Mouse (Mus musculus) kidney, adult 2 months (tissue): Measurements from ENCODE around the gene Cdh1. TPM values are rescaled to one million over a fixed set of nuclear protein-coding genes. Genes with fewer than 3 reads are reported as not detected.
A peak's percentile ranks its signal among the peaks of the same experiment; 100 is the strongest.

Experiments used
- DNase-seq: peaks from one replicate; pipeline ENCODE4 v3.0.0; 2021
- H3K27ac ChIP-seq: fragments of 200-500 bp; 2 replicates; pipeline ENCODE4 v1.5.1; 2012; ENCODE audit warnings: low read depth, low read length, control low read depth, inconsistent platforms; ENCODE audit not compliant: insufficient read depth
- H3K27me3 ChIP-seq: fragments of 200-500 bp; replicated peaks from 2 replicates; pipeline ENCODE4 v1.6.1; 2012; ENCODE audit warnings: mild to moderate bottlenecking, moderate library complexity, low read length, inconsistent platforms; ENCODE audit not compliant: control insufficient read depth, insufficient read depth
- H3K36me3 ChIP-seq: fragments of 200-500 bp; 2 replicates; pipeline ENCODE4 v1.6.1; 2012; ENCODE audit warnings: mild to moderate bottlenecking, moderate library complexity, low read length, inconsistent platforms; ENCODE audit not compliant: control insufficient read depth, insufficient read depth
- H3K4me1 ChIP-seq: fragments of 200-500 bp; 2 replicates; pipeline ENCODE4 v1.6.1; 2011; ENCODE audit warnings: low read length; ENCODE audit not compliant: control insufficient read depth, insufficient read depth
- H3K4me3 ChIP-seq: fragments of 200-500 bp; 2 replicates; pipeline ENCODE4 v1.5.1; 2011; ENCODE audit warnings: mild to moderate bottlenecking, low read depth, low read length, control low read depth; ENCODE audit not compliant: insufficient read depth
- CTCF ChIP-seq: fragments of 200-500 bp; conservative IDR thresholded peaks from 2 replicates; pipeline ENCODE4 v1.5.1; 2011; ENCODE audit warnings: low read depth, mild to moderate bottlenecking, control low read depth, low read length, moderate library complexity, mixed read lengths; ENCODE audit not compliant: insufficient read depth, insufficient read length
- POLR2A ChIP-seq: fragments of 200-500 bp; IDR thresholded peaks from one replicate; pipeline ENCODE4 v1.6.1; 2011; ENCODE audit warnings: low read depth, low read length, control low read depth
- WGBS: fragments of 180-500 bp; shearing (Covaris S2); methylation state at CpG from one replicate; pipeline ENCODE4 v1.1.7; 2018; 5-methylcytosine and 5-hydroxymethylcytosine counted together
- polyA plus RNA-seq: library from polyadenylated mRNA; depleted of rRNA; stranded (reverse); fragments of >200 nt; gene quantifications from 2 replicates; pipeline ENCODE4 v1.2.3, GENCODE M21; 2012

The Cdh1 gene
- polyA plus RNA-seq, 1 experiment: 68.7 TPM

GRCm38 (mm10) chr8:106697748-106698248 lies 94.6 kb downstream of the Cdh1 start:
- H3K36me3 ChIP-seq: no peaks in the 10 kb centered on the region; the same call in 1 of the 2 replicates
- WGBS: 69% methylated on average over 3 of the region's 3 CpGs

GRCm38 (mm10) chr8:106699588-106699987 lies 96.4 kb downstream of the Cdh1 start:
- 62% methylated on average over 5 of the region's 5 CpGs for WGBS
- TF ChIP-seq POLR2A (no peak), CTCF (peak; percentile 79)
- no peaks in the 10 kb centered on the region; the same call in 1 of the 2 replicates for H3K36me3 ChIP-seq

More at GRCm38 (mm10) chr8:106697748-106698248, 94.6 kb downstream of the Cdh1 start:
- DNase-seq: no peak
- no peak overlapping the region for H3K27ac ChIP-seq
- H3K4me1 ChIP-seq: 0 out of 2 replicates have a peak, but pooled peaks cover 4% of the 10 kb centered on the region
- no peak for TF ChIP-seq POLR2A
- TF ChIP-seq CTCF: no peak
- H3K27me3 ChIP-seq: no peaks in the 10 kb centered on the region
- H3K4me3 ChIP-seq: no peak overlapping the region

GRCm38 (mm10) chr8:106700131-106700530 lies 97.0 kb downstream of the Cdh1 start:
- Histone ChIP-seq H3K4me3 (no peak overlapping the region), H3K4me1 (0 out of 2 replicates have a peak, but pooled peaks cover 4% of the 10 kb centered on the region), H3K27ac (no peak overlapping the region), H3K36me3 (no peaks in the 10 kb centered on the region; the same call in 1 of the 2 replicates), H3K27me3 (no peaks in the 10 kb centered on the region)
- DNase-seq: peak; percentile 90
- WGBS: 61% methylated on average over 6 of the region's 6 CpGs
- TF ChIP-seq CTCF: no peak

More at GRCm38 (mm10) chr8:106699588-106699987, 96.4 kb downstream of the Cdh1 start:
- peak; percentile 75 for DNase-seq
- no peaks in the 10 kb centered on the region for H3K27me3 ChIP-seq
- no peak overlapping the region for H3K27ac ChIP-seq
- H3K4me3 ChIP-seq: no peak overlapping the region
- 0 out of 2 replicates have a peak, but pooled peaks cover 4% of the 10 kb centered on the region for H3K4me1 ChIP-seq

- Histone ChIP-seq H3K4me3 (no peak overlapping the region), H3K36me3 (no peaks in the 10 kb centered on the region; the same call in 1 of the 2 replicates), H3K27me3 (no peaks in the 10 kb centered on the region), H3K4me1 (0 out of 2 replicates have a peak, but pooled peaks cover 6% of the 10 kb centered on the region), H3K27ac (no peak overlapping the region)
- WGBS: 93% methylated on average over 3 of the region's 3 CpGs
- TF ChIP-seq CTCF (no peak), POLR2A (no peak)
- no peak for DNase-seq
Measured at GRCm38 (mm10) chr8:106701360-106701759, 98.2 kb downstream of the Cdh1 start.

GRCm38 (mm10) chr8:106704199-106704900 lies 101.2 kb downstream of the Cdh1 start:
- 80% methylated on average over 9 of the region's 9 CpGs for WGBS
- no peak for DNase-seq
- Histone ChIP-seq H3K4me3 (no peak overlapping the region), H3K27ac (peak overlapping the region; percentile 68), H3K36me3 (no peaks in the 10 kb centered on the region; the same call in 1 of the 2 replicates), H3K27me3 (no peaks in the 10 kb centered on the region), H3K4me1 (0 out of 2 replicates have a peak, but pooled peaks cover 6% of the 10 kb centered on the region)
- no peak for TF ChIP-seq CTCF
- no peak for TF ChIP-seq POLR2A

- 0 out of 2 replicates have a peak, but pooled peaks cover 6% of the 10 kb centered on the region for H3K4me1 ChIP-seq
- H3K27ac ChIP-seq: peak overlapping the region; percentile 68
- peak; percentile 79 for DNase-seq
- H3K27me3 ChIP-seq: no peaks in the 10 kb centered on the region
- TF ChIP-seq POLR2A (no peak), CTCF (no peak)
- no peak overlapping the region for H3K4me3 ChIP-seq
- H3K36me3 ChIP-seq: no peaks in the 10 kb centered on the region
- 57% methylated on average over 9 of the region's 9 CpGs for WGBS
Measured at GRCm38 (mm10) chr8:106704901-106705321, 101.8 kb downstream of the Cdh1 start.

- DNase-seq: peak; percentile 52
- WGBS: 71% methylated on average over 6 of the region's 6 CpGs
- TF ChIP-seq CTCF (no peak), POLR2A (no peak)
- no peak overlapping the region for H3K27ac ChIP-seq
- H3K4me1 ChIP-seq: 0 out of 2 replicates have a peak, but pooled peaks cover 2% of the 10 kb centered on the region
- no peaks in the 10 kb centered on the region for H3K27me3 ChIP-seq
- no peak overlapping the region for H3K4me3 ChIP-seq
- no peaks in the 10 kb centered on the region for H3K36me3 ChIP-seq
Measured at GRCm38 (mm10) chr8:106706194-106706593, 103.0 kb downstream of the Cdh1 start.
